Mouse (Mus musculus) cerebellum, adult 9-10 months (tissue): ENCODE measurements at regions not wholly inside any gene's neighbourhood (a gene's known extent, or its start where the extent isn't known, plus 50 kb on each side); places are given as distances from the start of the nearest gene placed in this dataset.

Experiments
- DNase-seq: peaks from one replicate; pipeline ENCODE4 v3.0.0; 2022

DNA sequence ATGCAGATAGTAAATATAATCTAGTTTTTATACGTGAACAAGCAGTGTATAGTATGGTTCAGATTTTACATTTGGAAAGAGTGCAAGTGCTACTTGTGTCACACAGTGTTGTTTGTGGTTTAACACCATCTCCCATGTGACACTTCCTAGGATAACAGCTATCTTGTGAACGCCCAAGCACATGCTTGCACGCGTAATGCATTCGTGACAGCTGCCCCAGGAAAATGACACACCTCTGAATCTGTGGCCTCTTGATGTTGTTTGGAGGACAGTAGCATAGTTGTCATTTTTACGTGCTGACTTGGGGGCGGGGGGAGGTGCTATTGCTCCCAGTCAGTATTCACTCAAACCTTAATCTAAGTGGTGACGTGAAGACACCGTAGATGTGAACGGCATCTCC, 256.2 kb upstream of the Daam1 start:
- DNase-seq, result no peak

DNA sequence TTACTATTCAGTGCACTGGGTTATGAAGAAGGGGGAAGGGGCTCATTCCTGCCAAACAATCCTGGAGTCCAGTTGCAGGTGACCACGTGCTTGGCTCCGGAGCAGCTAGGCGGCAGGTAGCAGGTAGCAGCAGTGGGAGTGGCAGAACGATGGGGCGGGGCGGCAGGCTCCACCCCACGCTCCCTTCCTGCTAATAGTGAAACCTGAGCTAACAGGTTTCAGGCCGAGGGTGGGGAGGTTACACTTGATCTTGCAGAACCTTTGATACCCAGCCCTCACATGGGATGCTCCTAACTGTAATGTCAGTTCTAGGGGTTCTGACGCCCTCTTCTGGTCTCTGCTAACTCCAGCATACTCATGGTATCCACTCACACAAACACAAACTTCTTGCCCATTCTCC, 253.5 kb upstream of the Daam1 start:
- DNase-seq, result peak; percentile 20

DNA sequence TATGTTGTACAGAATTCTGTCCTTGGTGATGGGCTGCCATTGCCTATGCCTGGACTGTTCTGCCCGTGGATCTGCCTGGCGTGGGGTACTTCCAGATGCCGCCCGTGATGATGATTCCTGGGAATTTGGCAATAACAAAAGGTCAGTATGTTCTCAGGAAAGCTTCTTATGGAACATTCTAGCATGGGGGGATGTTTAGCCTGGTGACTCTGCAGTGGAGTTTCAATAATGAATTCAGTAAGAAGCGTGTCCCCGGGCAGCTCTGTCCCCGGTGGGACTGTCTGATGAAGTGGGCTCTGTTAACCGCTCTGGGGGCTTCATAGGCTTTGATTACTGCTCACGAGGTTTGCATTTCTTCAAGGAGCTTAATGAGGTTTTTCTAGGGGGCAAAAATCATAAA, 252.9 kb upstream of the Daam1 start:
- no peak for DNase-seq

DNA sequence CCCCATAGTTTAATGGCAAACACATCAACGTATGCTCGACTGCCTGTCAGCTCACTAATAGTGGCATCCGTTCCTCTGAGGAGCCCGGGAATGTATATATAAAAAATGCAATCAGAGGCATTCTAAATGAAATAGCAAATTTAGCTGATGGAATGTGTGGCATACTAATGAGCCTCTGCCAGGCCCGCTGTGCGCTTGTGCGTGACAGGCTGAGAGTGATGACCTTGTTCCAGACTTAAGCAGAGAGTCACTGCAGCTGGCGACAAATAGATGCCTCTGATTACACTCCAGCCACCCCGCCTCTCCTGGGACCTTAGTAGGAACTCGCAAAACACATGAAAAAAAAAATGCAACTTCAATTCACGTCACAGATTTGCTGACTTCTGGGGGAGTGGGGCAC, 252.0 kb upstream of the Daam1 start:
- no peak for DNase-seq

DNA sequence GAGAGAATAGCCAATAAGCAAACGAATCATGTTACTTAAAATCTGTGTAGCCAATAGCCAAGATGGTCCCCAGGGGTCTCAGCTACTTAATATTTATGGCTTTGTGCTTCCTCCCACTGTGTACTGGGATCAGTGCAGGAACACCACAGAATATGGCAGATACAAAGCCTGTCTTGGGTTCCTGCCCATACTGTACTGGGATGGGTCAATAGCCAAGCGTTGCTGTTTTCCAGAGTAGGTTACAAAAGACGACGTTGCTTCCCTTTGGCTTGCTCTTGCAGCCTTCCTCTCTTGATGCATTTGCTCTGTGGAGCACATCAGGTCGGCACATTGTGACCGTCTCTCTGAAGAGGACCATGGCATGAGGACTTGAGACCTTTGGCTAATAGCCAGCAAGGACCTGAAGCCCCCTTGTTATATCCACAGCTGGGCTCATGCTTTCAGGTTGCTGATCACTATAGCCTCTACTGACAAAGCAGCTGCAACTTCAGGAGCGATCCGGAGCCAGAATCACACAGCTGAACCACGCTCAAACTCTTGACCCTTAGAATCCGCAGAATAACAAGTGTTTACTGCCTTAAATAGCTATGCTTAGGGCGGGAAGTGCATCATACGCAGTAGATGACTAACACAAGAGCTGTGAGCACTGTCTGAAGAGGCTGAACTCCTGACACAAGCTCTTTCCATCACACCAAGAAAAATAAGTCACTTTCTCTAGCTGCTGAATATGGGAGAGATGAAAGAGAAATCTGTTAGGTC, 250.2 kb upstream of the Daam1 start:
- DNase-seq, result no peak

DNA sequence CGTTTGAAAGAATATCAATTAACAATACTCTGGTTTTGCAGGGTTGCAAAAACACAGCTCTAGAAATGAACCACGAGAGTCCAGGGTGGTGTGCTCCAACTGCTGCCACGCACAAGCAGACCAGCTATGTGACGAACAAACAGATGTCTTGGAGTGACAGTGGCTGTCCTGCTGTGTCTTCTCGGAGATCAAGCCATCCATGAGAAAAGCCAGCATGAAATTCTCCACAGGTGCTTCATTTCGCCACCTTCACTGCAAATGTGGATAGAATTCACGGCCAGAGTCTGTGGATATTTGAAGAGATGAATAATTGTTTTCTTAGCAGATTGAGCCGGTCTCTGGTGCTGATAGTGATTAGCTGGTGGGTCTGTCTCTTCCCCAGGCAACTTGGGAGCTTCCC, 246.3 kb upstream of the Daam1 start:
- peak; percentile 7 for DNase-seq

DNA sequence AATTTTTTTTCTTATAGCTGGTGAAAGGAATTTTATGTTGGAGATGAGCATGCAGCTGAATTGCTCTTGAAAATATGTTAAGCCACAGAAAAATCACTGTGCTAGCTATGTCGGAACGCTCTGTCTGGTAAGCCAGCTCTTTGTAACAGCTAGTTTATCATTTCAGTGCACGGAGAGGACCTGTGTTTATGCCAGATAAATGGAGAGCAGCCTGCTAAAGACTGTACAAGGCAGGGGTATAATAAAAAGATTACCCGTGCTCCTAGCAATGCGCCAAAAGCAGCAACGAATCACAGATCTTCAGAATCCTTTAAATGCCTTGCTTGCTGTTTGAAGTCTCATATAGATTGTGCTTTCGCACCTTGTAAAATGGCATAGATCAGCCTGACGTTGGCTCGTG, 232.2 kb upstream of the Daam1 start:
- DNase-seq, result no peak

DNA sequence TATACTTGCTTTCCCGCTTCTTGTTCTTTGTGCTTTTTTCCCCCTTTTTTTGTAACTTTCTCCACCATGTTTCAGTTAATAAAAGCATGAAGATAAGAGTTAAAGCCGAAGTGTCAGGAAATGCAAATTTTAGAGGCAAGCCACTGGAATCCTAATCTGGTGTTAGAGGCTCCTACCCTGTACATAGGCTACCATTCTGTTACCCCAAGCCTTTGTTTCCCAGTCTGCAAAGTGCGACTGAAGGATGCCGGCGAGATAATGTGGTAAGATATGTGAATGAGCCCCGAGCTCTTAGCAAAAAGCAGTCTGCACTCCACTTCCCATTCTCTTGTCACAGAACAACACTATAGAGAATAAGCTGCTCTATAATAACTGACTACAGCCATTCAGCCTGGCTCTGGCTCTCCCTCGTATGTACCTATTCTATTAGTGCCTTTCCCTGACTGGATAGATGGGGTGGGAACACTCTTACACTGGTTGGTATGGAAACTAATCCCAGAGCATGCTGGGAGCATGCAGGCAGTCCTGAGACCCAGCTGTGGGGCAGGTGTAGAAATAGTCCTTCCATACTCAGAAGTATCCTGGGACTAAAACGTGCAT, 229.7 kb upstream of the Daam1 start:
- no peak for DNase-seq

DNA sequence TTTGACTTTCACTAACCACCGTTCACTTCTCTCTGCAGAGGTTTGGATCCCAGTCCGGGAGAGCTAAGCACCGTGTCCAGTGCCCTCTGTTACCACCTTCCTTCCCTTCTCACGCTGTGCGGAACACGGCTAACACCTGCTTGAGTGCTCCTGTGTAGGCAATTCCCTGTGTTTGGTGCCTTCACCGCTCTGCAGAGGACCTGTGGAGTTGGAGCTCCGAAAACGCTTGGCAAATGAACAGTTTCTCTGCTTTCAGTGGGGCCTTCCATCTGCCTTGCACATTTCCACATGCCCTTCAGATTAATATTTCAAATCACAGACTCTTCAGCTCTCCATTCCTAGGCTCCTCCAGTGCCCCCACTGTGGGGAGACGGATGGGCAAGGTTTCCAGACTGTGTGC, 227.7 kb upstream of the Daam1 start:
- DNase-seq, result no peak

DNA sequence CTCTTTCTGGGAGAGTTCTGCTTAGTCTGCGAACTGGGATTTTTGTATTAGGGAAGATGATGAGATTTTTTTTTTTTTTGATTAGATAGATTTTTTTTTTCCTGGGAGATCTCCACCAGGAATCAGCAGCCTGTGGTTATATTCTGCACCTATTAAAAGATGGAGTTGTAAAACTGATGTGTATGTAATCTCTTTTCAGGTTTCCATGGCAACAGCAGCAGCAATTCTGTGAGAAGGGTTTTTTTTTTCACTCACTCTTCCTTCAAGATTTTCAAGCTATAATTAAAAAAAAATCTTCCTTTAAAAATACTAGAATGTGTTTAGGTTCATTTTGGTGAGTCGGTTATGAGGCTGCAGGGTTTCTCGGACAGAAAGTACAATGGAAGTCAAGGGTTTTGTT, 224.5 kb upstream of the Daam1 start:
- DNase-seq, result no peak

DNA sequence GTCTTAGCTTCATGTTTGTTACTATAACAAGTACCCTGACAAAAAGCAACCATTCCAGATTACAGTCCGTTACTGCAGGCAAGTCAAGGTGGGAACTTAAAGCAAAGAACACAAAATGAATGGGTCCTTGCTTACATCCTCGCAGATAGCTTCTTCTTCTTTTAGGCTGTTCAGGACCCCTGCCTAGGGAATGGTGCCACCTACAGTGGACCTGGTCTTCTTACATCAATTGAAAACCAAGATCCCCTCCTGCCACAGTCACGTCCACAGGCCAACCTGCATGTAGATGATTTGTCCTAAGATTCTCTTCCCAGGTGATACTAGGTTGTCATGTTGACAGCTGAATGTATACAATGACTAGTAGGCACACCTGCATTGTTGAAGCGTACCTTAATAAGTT, 222.9 kb upstream of the Daam1 start:
- DNase-seq, result no peak

DNA sequence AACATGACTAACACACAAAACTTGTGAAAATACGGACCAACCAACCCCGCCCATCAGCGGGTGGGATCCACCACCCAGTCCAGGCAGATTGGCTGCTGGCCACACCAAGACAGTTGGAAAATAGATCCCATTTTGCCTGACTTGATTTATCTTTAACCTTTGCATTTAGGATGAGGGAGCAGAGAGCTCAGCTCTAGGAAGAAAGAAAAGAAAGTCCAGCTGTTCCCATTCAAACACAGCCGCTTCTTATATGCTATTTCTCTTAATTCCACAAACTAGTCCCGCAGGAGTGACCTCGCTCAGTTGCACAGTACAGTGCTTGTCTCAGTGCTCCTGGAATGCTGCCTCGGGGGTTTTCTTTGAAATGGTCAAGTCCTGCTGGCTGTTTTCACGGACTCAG, 217.6 kb upstream of the Daam1 start:
- no peak for DNase-seq

DNA sequence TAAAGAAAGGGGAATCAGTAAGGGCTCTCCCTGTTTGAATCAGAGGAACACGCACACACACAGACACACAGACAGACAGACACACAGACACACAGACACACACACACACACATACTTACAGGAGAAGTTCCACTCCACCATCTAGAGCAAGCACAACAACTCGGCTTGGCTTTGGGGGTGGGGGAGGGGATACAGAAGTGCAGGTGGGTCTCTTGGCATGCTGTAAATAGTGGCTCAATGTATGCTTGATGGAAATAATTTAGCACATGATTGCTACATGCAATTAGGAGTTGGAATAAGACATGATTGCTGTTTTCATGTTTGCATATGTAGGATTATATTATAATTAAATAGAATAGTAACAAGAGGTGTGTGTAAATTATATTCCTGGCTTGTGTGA, 215.9 kb upstream of the Daam1 start:
- no peak for DNase-seq

DNA sequence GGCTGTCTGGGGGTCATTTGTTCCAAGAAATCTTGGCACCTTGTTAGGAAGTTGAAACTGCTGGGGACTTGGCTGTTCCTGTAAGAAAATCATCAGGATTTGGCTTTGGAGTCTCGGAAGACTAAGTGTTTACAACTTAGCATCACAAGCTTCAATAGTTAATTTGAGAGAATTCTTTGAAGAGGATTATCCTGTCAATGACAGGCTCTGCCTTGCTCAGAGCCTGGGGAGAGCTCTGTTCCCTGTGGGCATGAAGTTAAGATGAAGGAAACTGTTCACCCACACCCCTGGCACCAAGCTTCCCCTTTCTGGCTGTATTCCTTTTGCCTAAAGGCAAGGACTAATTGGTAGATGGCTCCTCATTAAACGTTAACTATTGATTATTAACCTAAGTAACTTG, 215.5 kb upstream of the Daam1 start:
- DNase-seq, result no peak

DNA sequence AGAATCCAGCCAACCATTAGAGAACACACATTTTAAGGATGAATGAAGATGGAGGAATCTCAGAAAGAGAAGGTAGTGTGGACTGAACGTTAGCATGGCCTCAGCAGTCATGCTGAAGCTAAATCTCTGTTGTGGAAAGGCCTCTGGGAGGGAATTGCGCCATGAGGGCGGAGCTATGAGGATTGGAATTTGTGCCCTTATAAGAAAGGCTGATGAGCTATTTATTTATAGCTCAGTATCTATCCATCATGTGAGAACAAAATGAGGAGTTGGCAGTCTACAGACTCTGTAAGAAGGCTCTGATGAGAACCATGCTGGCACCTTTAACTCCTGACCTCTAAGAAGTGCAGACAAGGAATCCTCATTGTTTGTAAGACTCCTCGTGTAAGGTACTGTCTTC, 214.8 kb upstream of the Daam1 start:
- no peak for DNase-seq

DNA sequence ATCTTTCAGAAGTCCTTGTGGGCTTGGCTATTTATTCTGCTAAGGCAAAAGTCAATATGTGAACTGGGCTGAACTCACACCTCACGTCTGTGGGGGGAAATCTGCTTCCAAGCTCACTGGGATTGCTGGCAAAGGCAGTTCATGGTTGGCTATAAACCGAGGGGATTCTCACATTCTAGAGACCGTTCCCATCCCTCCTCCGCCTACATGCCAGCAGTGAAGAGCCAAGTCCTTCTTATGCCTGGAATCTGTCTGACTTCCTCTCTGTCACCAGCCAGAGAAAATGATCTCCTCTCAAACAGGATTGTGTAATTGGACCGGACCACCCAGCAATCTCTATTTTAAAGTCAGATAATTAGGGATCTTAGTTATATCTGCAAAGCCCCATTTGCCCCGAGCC, 212.4 kb upstream of the Daam1 start:
- DNase-seq, result no peak

DNA sequence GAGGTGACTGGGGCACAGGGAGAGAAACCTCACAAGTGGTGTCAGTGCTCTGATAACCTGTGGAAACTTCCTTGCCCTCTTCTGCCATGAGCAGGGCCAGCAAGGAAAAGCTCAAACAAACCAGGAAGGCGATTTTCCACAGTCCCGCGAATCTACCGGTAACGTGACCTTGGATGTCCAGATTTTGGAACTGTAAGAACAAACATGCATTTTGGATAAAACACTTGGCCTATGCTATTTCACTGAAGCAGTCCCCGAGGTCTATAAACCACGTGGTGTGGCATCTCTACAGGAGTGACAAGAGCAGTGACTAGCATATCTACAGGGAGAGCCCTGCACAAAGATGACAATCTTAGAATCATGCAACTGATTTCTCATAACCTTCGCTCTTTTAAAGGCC, 211.9 kb upstream of the Daam1 start:
- DNase-seq, result no peak

DNA sequence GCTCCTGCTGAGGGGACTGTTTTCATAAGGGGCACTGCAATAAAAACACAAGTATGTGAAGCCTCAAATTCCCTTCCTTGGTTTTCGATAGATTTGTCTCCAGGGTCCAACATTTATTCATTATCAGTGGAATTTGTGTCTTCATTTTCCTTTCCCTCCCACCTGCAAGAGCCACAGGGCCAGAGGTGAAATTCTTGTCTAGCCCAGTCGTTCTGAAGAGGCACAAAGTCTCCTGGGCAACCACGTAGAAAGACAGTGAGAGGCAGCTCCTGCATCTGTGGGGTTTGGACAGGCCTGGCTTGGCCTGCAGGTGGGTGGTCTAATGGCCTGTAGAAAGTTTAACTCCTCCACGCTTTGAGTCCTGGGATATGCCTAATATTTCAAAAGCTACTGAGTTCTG, 211.3 kb upstream of the Daam1 start:
- DNase-seq, result no peak

DNA sequence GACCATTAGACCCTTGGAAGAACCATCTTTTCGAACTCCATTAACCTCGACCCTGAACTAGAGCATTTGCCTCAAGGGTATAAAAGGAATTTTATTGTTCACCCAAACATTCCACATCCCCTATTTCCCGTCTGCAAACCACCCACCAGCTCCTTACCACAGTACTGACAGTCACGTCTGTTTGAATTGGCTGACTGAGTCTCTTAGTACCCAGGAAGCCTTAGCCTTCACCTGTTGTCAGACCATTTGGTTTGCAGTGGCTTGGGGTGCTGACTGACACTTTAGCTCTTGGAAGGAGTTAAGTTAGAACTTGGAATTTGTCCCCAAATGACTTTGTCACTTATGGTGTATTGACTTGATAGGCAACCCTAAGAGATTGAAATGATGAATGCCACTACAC, 209.3 kb upstream of the Daam1 start:
- DNase-seq, result no peak

DNA sequence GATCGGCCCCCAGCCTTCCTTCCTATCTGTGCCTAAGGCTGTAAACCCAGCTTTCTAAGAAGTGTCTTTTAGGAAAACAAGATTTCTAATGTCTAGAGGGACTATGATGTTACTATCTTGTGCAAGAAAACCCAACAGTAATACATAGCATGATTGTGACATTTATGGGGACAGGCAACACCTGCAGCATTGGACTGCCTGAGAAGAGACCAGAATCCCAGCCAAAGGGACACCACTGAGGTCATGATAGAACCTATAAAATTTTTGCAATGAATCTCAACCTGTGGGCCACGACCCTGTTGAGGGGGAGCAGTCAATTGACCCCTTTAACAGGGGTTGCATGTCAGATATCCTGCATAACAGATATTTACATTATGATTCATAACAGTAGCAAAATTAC, 208.1 kb upstream of the Daam1 start:
- DNase-seq, result no peak

DNA sequence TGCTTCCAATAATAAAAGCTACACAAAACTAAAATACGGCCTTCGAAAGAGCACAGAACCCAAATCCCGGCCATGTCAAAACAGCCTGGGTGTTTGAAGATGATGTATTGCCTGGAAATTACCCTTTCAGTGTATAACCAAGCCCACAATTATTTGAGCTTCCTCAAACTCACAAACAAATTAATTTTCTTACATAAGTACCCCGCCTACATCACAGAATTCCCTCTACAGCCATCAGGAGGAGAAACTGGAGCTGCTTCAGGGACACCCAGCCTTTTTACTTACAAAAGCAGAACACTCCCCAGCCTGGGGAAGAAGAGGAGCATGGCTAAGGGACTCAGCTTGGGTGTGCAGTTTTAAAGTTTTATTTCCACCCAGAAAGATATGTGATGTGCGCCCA, 207.6 kb upstream of the Daam1 start:
- no peak for DNase-seq

DNA sequence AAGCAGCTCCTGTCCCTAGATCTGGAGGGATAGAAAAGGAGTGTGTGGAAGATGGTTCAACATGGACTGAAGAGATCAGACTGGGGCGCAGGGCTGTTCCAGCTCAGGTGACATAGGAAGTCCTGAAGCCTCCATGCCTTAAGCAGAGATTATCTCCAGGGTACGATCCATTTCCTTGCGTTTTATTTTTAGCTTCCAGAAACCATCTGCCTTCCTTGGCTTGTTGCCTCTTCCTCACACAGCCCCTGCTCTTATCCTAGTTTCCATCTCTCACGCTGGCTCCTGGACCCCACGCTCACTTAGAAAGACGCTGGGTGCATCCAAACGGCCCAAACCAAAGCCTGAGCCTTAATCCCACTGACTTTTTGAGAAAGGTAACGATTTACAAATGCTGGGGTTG, 206.8 kb upstream of the Daam1 start:
- peak; percentile 65 for DNase-seq

DNA sequence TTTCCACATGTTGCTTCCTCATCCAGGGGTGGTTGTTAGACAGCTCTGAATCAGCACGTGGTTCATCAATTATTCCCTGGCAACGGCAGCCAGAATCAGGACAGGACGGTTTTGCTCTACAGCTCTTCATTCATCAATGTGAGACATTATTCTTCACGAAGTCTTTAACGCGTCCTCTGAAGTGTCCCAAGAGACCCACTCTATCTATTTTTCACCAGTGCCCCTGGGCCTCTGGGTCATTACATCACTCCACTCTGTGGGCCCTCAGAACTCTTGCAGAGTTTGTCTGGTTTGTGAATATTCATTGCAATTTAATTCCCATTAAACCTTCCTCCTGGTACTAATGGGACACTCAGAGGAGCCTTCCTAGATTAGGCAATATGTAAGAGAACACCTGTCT, 206.2 kb upstream of the Daam1 start:
- DNase-seq, result no peak

DNA sequence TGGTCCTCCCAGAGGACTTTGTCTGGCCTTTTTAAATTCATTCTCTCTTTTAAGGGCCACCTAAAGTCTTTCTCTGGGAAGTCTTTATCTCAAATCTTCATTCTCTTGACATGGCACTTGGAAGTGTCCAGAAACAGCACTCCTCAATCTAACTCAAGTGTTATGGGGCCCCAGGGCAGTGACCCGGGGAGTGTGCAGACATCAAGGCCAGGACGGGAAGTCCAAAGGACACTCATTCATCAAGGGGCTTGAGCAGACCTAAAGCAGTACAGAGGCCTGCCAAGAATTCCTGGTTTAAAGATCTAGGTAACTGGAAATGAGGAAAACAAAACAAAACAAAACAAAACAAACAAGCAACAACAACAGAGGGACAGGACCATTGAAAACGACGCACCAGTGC, 205.8 kb upstream of the Daam1 start:
- no peak for DNase-seq

DNA sequence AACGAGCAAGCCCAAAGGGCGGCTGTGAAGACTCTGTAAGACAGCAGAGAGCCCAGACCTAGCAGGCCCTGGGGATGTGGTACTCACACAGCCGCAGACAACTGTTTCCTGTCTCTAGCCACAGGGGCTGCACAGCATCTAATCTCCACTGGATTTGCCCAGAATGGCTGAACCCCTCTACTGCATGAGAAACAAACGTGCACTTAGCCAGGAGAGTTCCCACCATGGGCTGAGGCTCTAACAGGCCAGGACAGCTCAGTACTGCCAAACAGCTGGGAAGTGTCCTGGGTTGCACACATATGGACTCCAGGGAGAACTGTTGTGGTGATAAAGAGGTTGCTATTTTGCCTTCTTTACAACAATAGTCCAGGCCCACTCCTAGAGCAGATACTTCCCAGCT, 204.1 kb upstream of the Daam1 start:
- no peak for DNase-seq
